Mouse (Mus musculus) lung, embryonic 16.5 days (tissue): ENCODE data around the gene Diras2. TPM values are rescaled to one million over a fixed set of nuclear protein-coding genes. Genes with fewer than 3 reads are reported as not detected.

Experiments used
- ATAC-seq: fragments of 200-750 bp; cut with Nextera tagmentation; 2 replicates; pipeline ENCODE4 v1.8.0; 2017; ENCODE audit warnings: low read depth, mild to moderate bottlenecking, moderate library complexity
- H3K27ac ChIP-seq: fragments of 300-500 bp; sonication (generic); 2 replicates; pipeline ENCODE4 v1.5.1; 2014; ENCODE audit warnings: mild to moderate bottlenecking, control low read depth, low read length
- H3K27me3 ChIP-seq: fragments of 300-500 bp; sonication (generic); 2 replicates; pipeline ENCODE4 v1.6.1; 2014; ENCODE audit warnings: low read depth, low read length, mixed read lengths; ENCODE audit not compliant: control insufficient read depth, insufficient read depth
- H3K36me3 ChIP-seq: fragments of 300-500 bp; sonication (generic); 2 replicates; pipeline ENCODE4 v1.6.1; 2014; ENCODE audit warnings: low read length; ENCODE audit not compliant: control insufficient read depth, insufficient read depth
- H3K4me1 ChIP-seq: fragments of 300-500 bp; sonication (generic); replicated peaks from 2 replicates; pipeline ENCODE4 v1.6.1; 2014; ENCODE audit warnings: low read length, mixed read lengths; ENCODE audit not compliant: control insufficient read depth, insufficient read depth
- H3K4me2 ChIP-seq: fragments of 300-500 bp; sonication (generic); 2 replicates; pipeline ENCODE4 v1.6.1; 2014; ENCODE audit warnings: low read depth, low read length, control low read depth
- H3K4me3 ChIP-seq: fragments of 300-500 bp; sonication (generic); 2 replicates; pipeline ENCODE4 v1.5.1; 2014; ENCODE audit warnings: mild to moderate bottlenecking, low read length, control low read depth
- H3K9ac ChIP-seq: fragments of 300-500 bp; sonication (generic); 2 replicates; pipeline ENCODE4 v1.6.1; 2014; ENCODE audit warnings: low read length, control low read depth
- H3K9me3 ChIP-seq: fragments of 300-500 bp; sonication (generic); 2 replicates; pipeline ENCODE4 v1.6.1; 2016; ENCODE audit warnings: low read length; ENCODE audit not compliant: control insufficient read depth
- WGBS: fragments of 180-500 bp; shearing (Covaris S2); extraction: QIAGEN DNeasy Blood & Tissue Kit; methylation state at CpG from one replicate; pipeline ENCODE4 v1.1.7; 2014; 5-methylcytosine and 5-hydroxymethylcytosine counted together
- polyA plus RNA-seq: library from polyadenylated mRNA; unstranded; fragments of >200 nt; fragmentation: Nextera tagmentation; extraction: Ambion mirVana; gene quantifications from 2 replicates; pipeline ENCODE4 v1.2.1, GENCODE M21; 2015

The Diras2 gene
- polyA plus RNA-seq, 1 experiment from 2014 or later = 0.20 TPM

DNA sequence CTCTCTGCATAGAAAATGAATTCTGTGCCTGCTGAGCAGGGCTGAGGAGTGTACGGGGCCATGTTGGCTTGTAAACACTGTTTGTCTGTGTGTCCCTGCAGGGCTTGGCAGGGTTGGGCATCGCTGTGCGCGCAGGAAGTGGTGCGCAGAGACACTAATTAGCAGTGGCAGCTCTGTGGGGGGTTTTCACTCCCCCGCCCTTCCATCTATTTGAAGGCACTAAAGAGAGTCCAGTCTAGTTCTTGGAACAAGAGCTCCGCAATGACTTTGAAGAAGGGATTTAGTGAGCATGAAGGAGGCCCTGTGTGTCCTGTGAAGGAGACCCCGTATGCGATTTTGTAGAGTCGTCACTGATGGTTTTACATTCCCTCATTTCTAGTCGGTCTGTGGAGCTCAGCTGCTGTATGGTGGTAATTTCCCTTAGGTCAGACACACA is 73.2 kb downstream of the Diras2 start:
- Histone ChIP-seq H3K4me2 (no peak overlapping the region), H3K27ac (no peak overlapping the region), H3K9me3 (no peaks in the 10 kb centered on the region), H3K27me3 (no peaks in the 10 kb centered on the region), H3K36me3 (no peaks in the 10 kb centered on the region), H3K9ac (no peak overlapping the region), H3K4me3 (no peak overlapping the region), H3K4me1 (no peaks in the 10 kb centered on the region)
- no peak for ATAC-seq
- 90% methylated on average over 11 of the region's 11 CpGs for WGBS

GRCm38 (mm10) chr13:52457177-52457888 is 73.7 kb downstream of the Diras2 start:
- no peak for ATAC-seq
- Histone ChIP-seq H3K36me3 (no peaks in the 10 kb centered on the region), H3K4me2 (no peak overlapping the region), H3K27ac (no peak overlapping the region), H3K9ac (no peak overlapping the region), H3K4me1 (no peaks in the 10 kb centered on the region), H3K4me3 (no peak overlapping the region), H3K27me3 (no peaks in the 10 kb centered on the region), H3K9me3 (no peaks in the 10 kb centered on the region)
- WGBS = 82% methylated on average over 15 of the region's 15 CpGs

- H3K9ac ChIP-seq = no peak overlapping the region
- no peaks in the 10 kb centered on the region for H3K36me3 ChIP-seq
- no peaks in the 10 kb centered on the region for H3K9me3 ChIP-seq
- 23% methylated on average over 9 of the region's 9 CpGs for WGBS
- no peak overlapping the region for H3K4me3 ChIP-seq
- no peaks in the 10 kb centered on the region; the same call in 1 of the 2 replicates for H3K4me1 ChIP-seq
- H3K27ac ChIP-seq = no peak overlapping the region
- no peaks in the 10 kb centered on the region for H3K27me3 ChIP-seq
- no peak overlapping the region for H3K4me2 ChIP-seq
- peak; percentile 56; the same call in 1 of the 2 replicates for ATAC-seq
Observed at GRCm38 (mm10) chr13:52455329-52455728, 75.8 kb downstream of the Diras2 start.

DNA sequence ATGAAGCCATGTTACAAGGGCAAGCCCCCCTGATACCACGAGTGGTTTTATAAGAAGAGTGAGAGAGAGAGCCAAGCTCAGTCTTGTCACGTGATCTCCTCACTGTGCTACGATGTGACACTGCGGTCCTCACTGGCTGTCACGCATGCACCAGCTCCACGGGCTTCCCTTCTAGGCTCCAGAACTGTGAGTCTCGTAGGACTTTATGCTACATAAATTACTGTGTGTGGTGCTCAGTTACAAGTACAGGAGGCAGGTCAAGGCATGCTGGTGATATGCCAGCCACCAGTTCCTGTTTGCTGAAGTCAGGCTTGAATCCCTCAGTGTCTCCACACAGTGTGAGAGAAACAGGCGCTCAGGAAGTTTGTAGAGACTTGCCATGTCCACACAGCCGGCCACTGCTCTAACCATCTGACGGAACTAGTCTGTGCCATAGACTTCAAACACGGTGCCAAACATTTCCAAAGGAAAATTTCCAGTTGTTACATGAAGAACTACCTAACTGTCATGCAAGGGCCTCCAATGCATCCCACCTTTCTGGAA is 76.3 kb downstream of the Diras2 start:
- H3K27ac ChIP-seq = no peak overlapping the region
- H3K4me3 ChIP-seq = no peak overlapping the region
- no peak for ATAC-seq
- H3K4me2 ChIP-seq = no peak overlapping the region
- no peaks in the 10 kb centered on the region for H3K27me3 ChIP-seq
- 70% methylated on average over 11 of the region's 11 CpGs for WGBS
- no peaks in the 10 kb centered on the region for H3K9me3 ChIP-seq
- no peaks in the 10 kb centered on the region for H3K36me3 ChIP-seq
- H3K9ac ChIP-seq = no peak overlapping the region
- H3K4me1 ChIP-seq = no peaks in the 10 kb centered on the region; the same call in 1 of the 2 replicates

Other genes starting within 250 kb of the Diras2 start
- 5.0 and 5.3 TPM in 2 replicates for gene Syk, start 51.9 kb upstream of the Diras2 start, polyA plus RNA-seq